Mouse (Mus musculus) kidney, adult 2 months (tissue): ENCODE results near the gene Pdia5.

Experiments used
- CTCF ChIP-seq: fragments of 200-500 bp; conservative IDR thresholded peaks from 2 replicates; pipeline ENCODE4 v1.5.1; 2011; ENCODE audit warnings: low read depth, mild to moderate bottlenecking, control low read depth, low read length, moderate library complexity, mixed read lengths; ENCODE audit not compliant: insufficient read depth, insufficient read length
- POLR2A ChIP-seq: fragments of 200-500 bp; IDR thresholded peaks from one replicate; pipeline ENCODE4 v1.6.1; 2011; ENCODE audit warnings: low read depth, low read length, control low read depth

GRCm38 (mm10) chr16:35442026-35442415 lies 48.7 kb downstream of the Pdia5 start:
- TF ChIP-seq CTCF (no peak), POLR2A (no peak)
